Mouse (Mus musculus) lung, adult 2 months (tissue): ENCODE data around the gene Vpreb1.

Experiments used
- CTCF ChIP-seq: fragments of 200-500 bp; IDR thresholded peaks from 2 replicates; pipeline ENCODE4 v1.5.1; 2011; ENCODE audit warnings: mild to moderate bottlenecking, low read length, control low read depth; ENCODE audit not compliant: insufficient read depth
- POLR2A ChIP-seq: fragments of 200-500 bp; IDR thresholded peaks from 2 replicates; pipeline ENCODE4 v1.6.1; 2011; ENCODE audit warnings: low read depth, mild to moderate bottlenecking, control low read depth, low read length, borderline replicate concordance; ENCODE audit errors: extremely low read depth

GRCm38 (mm10) chr16:16896015-16896381 is 25.4 kb upstream of the Vpreb1 start:
- TF ChIP-seq CTCF (no peak), POLR2A (no peak)
